Mouse (Mus musculus): ENCODE measurements around the gene Efs. TPM values are rescaled to one million over a fixed set of nuclear protein-coding genes. Genes with fewer than 3 reads are reported as not detected.
A peak's percentile ranks its signal among the peaks of the same experiment; 100 is the strongest.
"Not testable (repeated sequence)": the region's sequence is repeated elsewhere in the genome, so short reads cannot be mapped to it uniquely, and the experiment has no call there.

Efs gene
- 8.2 and 9.2 TPM in 2 replicates for polyA plus RNA-seq (2015; fragmentation: Nextera tagmentation; extraction: Ambion mirVana)

- no peak for DNase-seq (ENCODE audit: low spot score)
Measured at GRCm38 (mm10) chr14:54925349-54926342, at the start of gene Efs. Gene Efs, minus strand, starts transcription at chr14:54926126.

- DNase-seq (ENCODE audit: low spot score) = no peak
Measured at GRCm38 (mm10) chr14:54974068-54974791, 48.3 kb upstream of the Efs start.

- not testable (repeated sequence) for DNase-seq (ENCODE audit: low spot score)
Measured at GRCm38 (mm10) chr14:54972786-54973185, 46.9 kb upstream of the Efs start.

- DNase-seq (ENCODE audit: low spot score) = no peak
Measured at GRCm38 (mm10) chr14:54968344-54968743, 42.4 kb upstream of the Efs start.

GRCm38 (mm10) chr14:54967874-54968273 lies 41.9 kb upstream of the Efs start:
- DNase-seq (ENCODE audit: low spot score) = no peak

GRCm38 (mm10) chr14:54966320-54966977 lies 40.5 kb upstream of the Efs start, which contains the start of gene Myh6:
Gene Myh6, minus strand, starts transcription at chr14:54966927.
- DNase-seq (ENCODE audit: low spot score) = no peak

- no peak for DNase-seq (ENCODE audit: low spot score)
Measured at GRCm38 (mm10) chr14:54965631-54966030, 39.7 kb upstream of the Efs start.

- DNase-seq (ENCODE audit: low spot score) = no peak
Measured at GRCm38 (mm10) chr14:54965044-54965443, 39.1 kb upstream of the Efs start.

GRCm38 (mm10) chr14:54963727-54964126 lies 37.8 kb upstream of the Efs start:
- no peak for DNase-seq (ENCODE audit: low spot score)

GRCm38 (mm10) chr14:54962714-54963113 lies 36.8 kb upstream of the Efs start:
- no peak for DNase-seq (ENCODE audit: low spot score)

- DNase-seq (ENCODE audit: low spot score) = no peak
Measured at GRCm38 (mm10) chr14:54961487-54961886, 35.6 kb upstream of the Efs start.

- peak; percentile 28 for DNase-seq (ENCODE audit: low spot score)
Measured at GRCm38 (mm10) chr14:54960769-54961168, 34.8 kb upstream of the Efs start.

- DNase-seq (ENCODE audit: low spot score) = not testable (repeated sequence)
Measured at GRCm38 (mm10) chr14:54959853-54960613, 34.1 kb upstream of the Efs start.

GRCm38 (mm10) chr14:54959197-54959596 lies 33.3 kb upstream of the Efs start:
- DNase-seq (ENCODE audit: low spot score) = no peak

- no peak for DNase-seq (ENCODE audit: low spot score)
Measured at GRCm38 (mm10) chr14:54958503-54958902, 32.6 kb upstream of the Efs start.

- no peak for DNase-seq (ENCODE audit: low spot score)
Measured at GRCm38 (mm10) chr14:54956533-54956932, 30.6 kb upstream of the Efs start.

- DNase-seq (ENCODE audit: low spot score) = no peak
Measured at GRCm38 (mm10) chr14:54955481-54955880, 29.6 kb upstream of the Efs start.

GRCm38 (mm10) chr14:54954474-54954873 lies 28.5 kb upstream of the Efs start:
- no peak for DNase-seq (ENCODE audit: low spot score)

GRCm38 (mm10) chr14:54953664-54954206 lies 27.8 kb upstream of the Efs start:
- no peak for DNase-seq (ENCODE audit: low spot score)

GRCm38 (mm10) chr14:54951587-54951986 lies 25.7 kb upstream of the Efs start:
- DNase-seq (ENCODE audit: low spot score) = no peak
